Mouse (Mus musculus) embryonic facial prominence, embryonic 15.5 days (tissue): ENCODE measurements around the gene Smoc1. TPM values are rescaled to one million over a fixed set of nuclear protein-coding genes. Genes with fewer than 3 reads are reported as not detected.

Experiments
- ATAC-seq: fragments of 200-750 bp; cut with Nextera tagmentation; 2 replicates; pipeline ENCODE4 v1.8.0; 2017; ENCODE audit warnings: low read depth, moderate TSS enrichment; ENCODE audit not compliant: insufficient number of reproducible peaks, low FRiP score, low TSS enrichment
- H3K27ac ChIP-seq: fragments of 300-500 bp; sonication (generic); replicated peaks from 2 replicates; pipeline ENCODE4 v1.5.1; 2015; ENCODE audit warnings: mild to moderate bottlenecking, inconsistent platforms
- H3K27me3 ChIP-seq: fragments of 300-500 bp; sonication (generic); 2 replicates; pipeline ENCODE4 v1.6.1; 2015; ENCODE audit warnings: inconsistent platforms
- H3K36me3 ChIP-seq: fragments of 300-500 bp; sonication (generic); 2 replicates; pipeline ENCODE4 v1.6.1; 2015; ENCODE audit warnings: mild to moderate bottlenecking, inconsistent platforms
- H3K4me1 ChIP-seq: fragments of 300-500 bp; sonication (generic); 2 replicates; pipeline ENCODE4 v1.6.1; 2015; ENCODE audit warnings: inconsistent platforms
- H3K4me2 ChIP-seq: fragments of 300-500 bp; sonication (generic); replicated peaks from 2 replicates; pipeline ENCODE4 v1.6.1; 2015; ENCODE audit warnings: mild to moderate bottlenecking, inconsistent platforms
- H3K4me3 ChIP-seq: fragments of 300-500 bp; sonication (generic); replicated peaks from 2 replicates; pipeline ENCODE4 v1.5.1; 2015; ENCODE audit warnings: mild to moderate bottlenecking, inconsistent platforms
- H3K9ac ChIP-seq: fragments of 300-500 bp; sonication (generic); 2 replicates; pipeline ENCODE4 v1.6.1; 2015; ENCODE audit warnings: inconsistent platforms
- H3K9me3 ChIP-seq: fragments of 300-500 bp; sonication (generic); replicated peaks from 2 replicates; pipeline ENCODE4 v1.6.1; 2016; ENCODE audit warnings: inconsistent platforms
- WGBS: fragments of 180-500 bp; shearing (Covaris S2); methylation state at CpG from one replicate; pipeline ENCODE4 v1.1.7; 2015; 5-methylcytosine and 5-hydroxymethylcytosine counted together
- polyA plus RNA-seq: library from polyadenylated mRNA; unstranded; fragments of >200 nt; fragmentation: Nextera tagmentation; extraction: Ambion mirVana; gene quantifications from 2 replicates; pipeline ENCODE4 v1.2.1, GENCODE M21; 2015

Gene Smoc1
- polyA plus RNA-seq, 1 experiment from 2014 or later = 8.1 TPM

DNA sequence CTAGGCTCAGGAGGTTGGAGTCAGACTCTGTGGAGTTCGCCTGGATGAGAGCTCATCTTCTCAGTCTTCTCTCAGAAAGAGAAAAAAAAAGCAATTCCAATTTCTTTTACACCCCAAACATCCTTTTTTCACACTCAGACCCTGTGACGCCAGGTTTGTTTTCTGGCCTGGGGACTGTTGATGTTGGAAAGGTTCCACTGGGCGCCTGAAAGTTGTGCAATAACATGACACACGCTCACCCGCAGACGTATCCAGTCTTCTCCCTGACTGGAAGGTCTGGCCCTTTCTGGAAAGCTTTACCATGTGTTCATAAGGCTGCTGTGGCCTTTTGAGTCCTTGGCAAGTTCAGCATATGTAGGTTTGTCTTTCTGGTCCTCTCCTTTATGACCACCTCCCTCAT lies 129.1 kb downstream of the Smoc1 start:
- H3K4me2 ChIP-seq = no peak overlapping the region
- no peaks in the 10 kb centered on the region for H3K9me3 ChIP-seq
- ATAC-seq = no peak
- no peaks in the 10 kb centered on the region for H3K27me3 ChIP-seq
- WGBS = 71% methylated on average over 6 of the region's 6 CpGs
- no peaks in the 10 kb centered on the region for H3K36me3 ChIP-seq
- no peak overlapping the region for H3K9ac ChIP-seq
- no peak overlapping the region for H3K27ac ChIP-seq
- no peak overlapping the region for H3K4me3 ChIP-seq
- H3K4me1 ChIP-seq = no peaks in the 10 kb centered on the region

DNA sequence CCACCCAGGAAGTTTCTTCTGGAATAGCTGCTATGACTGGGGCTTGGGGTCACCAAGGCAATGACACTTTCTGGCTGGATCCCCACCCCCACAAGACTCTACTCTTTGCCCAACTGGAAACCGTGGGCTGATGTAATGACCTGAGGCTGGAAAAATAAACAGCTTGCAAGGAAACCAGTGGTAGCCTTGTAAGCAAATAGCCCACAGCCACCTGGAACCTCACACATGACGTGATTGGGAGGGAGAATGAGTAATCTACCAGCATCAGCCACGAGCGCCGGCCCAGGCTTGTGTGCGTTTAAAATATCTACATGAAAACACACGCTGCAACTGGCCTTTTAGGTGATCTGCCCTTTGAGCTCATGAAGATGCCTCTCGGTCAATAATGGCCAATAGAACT lies 130.2 kb downstream of the Smoc1 start:
- Histone ChIP-seq H3K4me2 (no peak overlapping the region), H3K36me3 (no peaks in the 10 kb centered on the region), H3K27ac (no peak overlapping the region), H3K9ac (no peak overlapping the region), H3K4me3 (no peak overlapping the region), H3K27me3 (no peaks in the 10 kb centered on the region), H3K4me1 (no peaks in the 10 kb centered on the region), H3K9me3 (no peaks in the 10 kb centered on the region)
- 76% methylated on average over 8 of the region's 8 CpGs for WGBS
- ATAC-seq = no peak

DNA sequence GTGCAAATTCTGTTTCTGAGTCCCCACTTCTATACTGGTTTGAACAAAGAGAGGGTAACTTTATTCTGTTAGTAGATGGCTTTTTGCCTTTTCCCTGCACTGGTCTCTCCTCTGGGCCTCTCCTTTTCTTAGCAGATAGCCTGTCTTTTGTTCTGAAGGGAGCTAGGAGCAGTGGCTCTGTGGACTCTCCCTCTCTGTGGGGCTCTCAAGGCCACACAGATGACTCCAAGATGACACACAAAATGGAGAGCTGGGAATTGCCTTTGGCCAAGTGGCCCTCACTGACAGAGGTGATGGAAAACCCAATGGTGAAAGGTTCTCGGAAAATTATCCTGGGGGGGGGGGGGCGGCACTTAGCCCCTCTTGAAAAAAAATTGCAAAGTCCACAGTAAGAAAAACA lies 133.3 kb downstream of the Smoc1 start:
- Histone ChIP-seq H3K27me3 (no peaks in the 10 kb centered on the region), H3K4me3 (no peak overlapping the region), H3K9ac (no peak overlapping the region), H3K4me1 (no peaks in the 10 kb centered on the region), H3K27ac (no peak overlapping the region), H3K9me3 (no peaks in the 10 kb centered on the region), H3K4me2 (no peak overlapping the region), H3K36me3 (no peaks in the 10 kb centered on the region)
- 85% methylated on average over 2 of the region's 2 CpGs for WGBS
- no peak for ATAC-seq

- Histone ChIP-seq H3K9me3 (no peaks in the 10 kb centered on the region), H3K4me3 (no peak overlapping the region), H3K27me3 (no peaks in the 10 kb centered on the region), H3K27ac (no peak overlapping the region), H3K9ac (no peak overlapping the region), H3K4me2 (no peak overlapping the region), H3K36me3 (no peaks in the 10 kb centered on the region), H3K4me1 (no peaks in the 10 kb centered on the region)
- 79% methylated on average over 3 of the region's 3 CpGs for WGBS
- no peak for ATAC-seq
These were observed 133.8 kb downstream of the Smoc1 start for GRCm38 (mm10) chr12:81160425-81160824.

DNA sequence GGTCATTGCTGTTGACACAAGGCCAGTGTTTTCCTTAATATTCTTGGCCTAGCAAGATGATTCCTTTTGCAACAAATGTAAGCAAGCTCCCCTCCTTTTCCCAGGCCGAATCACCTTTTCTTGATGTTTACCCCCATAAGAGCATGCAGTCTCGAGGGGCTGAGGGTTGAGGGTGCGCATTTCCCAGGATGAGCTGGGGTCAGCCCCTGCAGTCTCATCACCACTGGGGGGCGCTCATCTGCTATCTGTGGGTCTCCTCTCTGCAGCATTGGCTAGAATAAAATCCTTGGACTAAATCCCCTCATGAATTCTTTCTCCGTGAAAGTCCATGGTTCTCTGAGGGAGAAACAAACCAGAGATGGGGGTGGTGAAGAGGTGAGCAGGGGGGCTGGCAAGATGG lies 134.2 kb downstream of the Smoc1 start:
- no peak for ATAC-seq
- 66% methylated on average over 5 of the region's 5 CpGs for WGBS
- H3K27me3 ChIP-seq = no peaks in the 10 kb centered on the region

DNA sequence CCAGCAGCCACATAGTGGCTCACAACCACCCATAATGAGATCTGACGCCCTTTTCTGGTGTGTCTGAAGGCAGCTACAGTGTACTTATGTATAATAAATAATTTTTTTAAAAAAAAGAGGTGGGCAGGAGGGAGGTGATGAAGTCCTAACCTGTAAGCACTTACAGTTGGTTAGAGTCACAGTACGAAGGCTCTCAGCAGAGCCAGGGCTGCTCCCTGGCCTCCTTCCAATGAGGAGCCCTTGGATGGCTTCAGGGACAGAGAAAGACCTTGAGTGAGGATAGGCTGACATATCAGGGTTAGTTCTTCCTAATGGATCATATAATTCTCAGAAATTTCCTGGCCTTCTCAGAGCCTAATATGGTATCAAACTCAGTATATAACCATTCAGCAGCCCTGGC lies 134.7 kb downstream of the Smoc1 start:
- no peak for ATAC-seq
- Histone ChIP-seq H3K27ac (no peak overlapping the region), H3K4me2 (no peak overlapping the region), H3K4me1 (no peaks in the 10 kb centered on the region), H3K9ac (no peak overlapping the region), H3K36me3 (no peaks in the 10 kb centered on the region), H3K4me3 (no peak overlapping the region), H3K27me3 (no peaks in the 10 kb centered on the region), H3K9me3 (no peaks in the 10 kb centered on the region)
- WGBS = 84% methylated on average over 2 of the region's 2 CpGs

More for the DNA sequence above, 134.2 kb downstream of the Smoc1 start:
- H3K4me2 ChIP-seq = no peak overlapping the region
- H3K27ac ChIP-seq = no peak overlapping the region
- no peaks in the 10 kb centered on the region for H3K36me3 ChIP-seq
- H3K4me3 ChIP-seq = no peak overlapping the region
- no peaks in the 10 kb centered on the region for H3K4me1 ChIP-seq
- no peaks in the 10 kb centered on the region for H3K9me3 ChIP-seq
- H3K9ac ChIP-seq = no peak overlapping the region

- WGBS = 64% methylated on average over 3 of the region's 3 CpGs
These were observed 136.5 kb downstream of the Smoc1 start for GRCm38 (mm10) chr12:81163131-81163530.

DNA sequence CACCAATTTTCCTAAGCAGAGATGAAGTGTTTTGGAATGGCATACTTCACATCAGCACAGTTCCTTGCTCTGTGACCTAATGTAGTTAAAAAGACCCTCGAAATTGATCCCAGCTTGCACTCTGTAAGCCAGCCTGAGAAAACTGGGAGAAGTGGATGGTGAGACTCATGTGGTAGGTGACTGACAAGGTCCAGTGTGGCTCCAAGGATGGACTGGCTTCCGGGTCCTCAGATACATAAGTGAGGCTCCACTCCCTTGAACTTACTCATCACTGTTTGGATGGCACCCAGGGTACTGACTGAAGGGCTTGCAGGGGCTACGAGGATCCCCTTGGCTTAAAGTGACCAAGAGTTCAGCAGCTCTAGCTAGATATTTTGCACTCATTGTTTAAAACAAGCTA lies 137.0 kb downstream of the Smoc1 start:
- Histone ChIP-seq H3K9ac (no peak overlapping the region), H3K36me3 (no peaks in the 10 kb centered on the region), H3K27me3 (no peaks in the 10 kb centered on the region), H3K9me3 (no peaks in the 10 kb centered on the region), H3K4me3 (no peak overlapping the region), H3K4me2 (no peak overlapping the region), H3K27ac (no peak overlapping the region), H3K4me1 (no peaks in the 10 kb centered on the region)
- 86% methylated on average over 3 of the region's 3 CpGs for WGBS
- ATAC-seq = no peak

More at GRCm38 (mm10) chr12:81163131-81163530, 136.5 kb downstream of the Smoc1 start:
- H3K4me1 ChIP-seq = no peaks in the 10 kb centered on the region
- H3K4me3 ChIP-seq = no peak overlapping the region
- no peak overlapping the region for H3K4me2 ChIP-seq
- H3K36me3 ChIP-seq = no peaks in the 10 kb centered on the region
- no peak; the same call in 1 of the 2 replicates for ATAC-seq
- no peak overlapping the region for H3K9ac ChIP-seq
- H3K9me3 ChIP-seq = no peaks in the 10 kb centered on the region
- H3K27ac ChIP-seq = no peak overlapping the region
- no peaks in the 10 kb centered on the region for H3K27me3 ChIP-seq

DNA sequence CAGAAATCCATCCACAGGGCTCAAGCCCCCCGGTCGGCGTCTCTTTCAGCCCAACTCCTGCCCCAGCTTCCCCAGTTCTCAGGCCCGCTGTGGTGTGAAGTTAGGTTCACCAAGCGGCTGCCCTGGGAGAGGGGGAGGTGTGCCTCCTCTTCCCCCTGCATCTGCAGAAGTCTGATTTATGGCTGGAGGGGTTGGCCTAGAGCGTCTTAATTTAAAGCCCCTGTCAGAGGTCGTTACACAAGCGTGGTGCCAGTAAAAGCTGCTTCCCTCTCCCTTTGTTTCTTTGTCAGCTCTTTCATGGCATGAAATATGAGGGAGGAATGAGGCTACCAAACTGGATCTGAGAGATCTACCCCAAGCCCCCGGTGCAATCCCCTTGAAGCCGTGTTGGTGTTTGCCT lies 139.5 kb downstream of the Smoc1 start:
- ATAC-seq = no peak
- Histone ChIP-seq H3K9ac (no peak overlapping the region), H3K36me3 (no peaks in the 10 kb centered on the region), H3K9me3 (no peaks in the 10 kb centered on the region), H3K4me2 (no peak overlapping the region), H3K4me3 (no peak overlapping the region), H3K27ac (no peak overlapping the region), H3K4me1 (no peaks in the 10 kb centered on the region), H3K27me3 (no peaks in the 10 kb centered on the region)
- 41% methylated on average over 10 of the region's 10 CpGs for WGBS

DNA sequence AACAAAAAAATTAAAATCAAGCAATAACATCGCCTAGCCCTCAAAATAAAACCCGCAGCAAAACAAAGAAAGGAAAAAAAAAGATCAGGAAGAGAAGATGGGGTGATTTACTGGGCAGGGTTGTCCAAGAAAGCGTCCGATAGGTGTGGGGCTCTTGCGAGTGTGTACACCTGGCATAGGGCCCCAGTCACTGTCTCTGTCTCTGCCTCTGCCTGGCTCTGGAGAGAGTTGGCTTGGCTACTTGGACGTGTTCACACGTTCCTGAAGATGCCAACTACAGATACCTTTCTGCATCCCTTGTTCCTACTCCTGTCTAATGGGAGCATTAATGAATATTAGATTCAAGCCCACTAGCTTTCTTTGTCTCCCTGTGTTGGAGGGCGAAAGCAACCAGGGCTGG lies 140.0 kb downstream of the Smoc1 start:
- Histone ChIP-seq H3K4me1 (no peaks in the 10 kb centered on the region), H3K27me3 (no peaks in the 10 kb centered on the region), H3K9ac (no peak overlapping the region), H3K36me3 (no peaks in the 10 kb centered on the region), H3K27ac (no peak overlapping the region), H3K9me3 (no peaks in the 10 kb centered on the region), H3K4me2 (no peak overlapping the region), H3K4me3 (no peak overlapping the region)
- 85% methylated on average over 8 of the region's 8 CpGs for WGBS
- no peak for ATAC-seq

- no peak for ATAC-seq
- Histone ChIP-seq H3K27me3 (no peaks in the 10 kb centered on the region), H3K4me3 (no peak overlapping the region), H3K27ac (no peak overlapping the region), H3K9me3 (no peaks in the 10 kb centered on the region), H3K4me2 (no peak overlapping the region), H3K4me1 (no peaks in the 10 kb centered on the region), H3K9ac (no peak overlapping the region), H3K36me3 (no peaks in the 10 kb centered on the region)
- WGBS = 84% methylated on average over 9 of the region's 9 CpGs
These were observed 140.5 kb downstream of the Smoc1 start for GRCm38 (mm10) chr12:81167142-81167541.

DNA sequence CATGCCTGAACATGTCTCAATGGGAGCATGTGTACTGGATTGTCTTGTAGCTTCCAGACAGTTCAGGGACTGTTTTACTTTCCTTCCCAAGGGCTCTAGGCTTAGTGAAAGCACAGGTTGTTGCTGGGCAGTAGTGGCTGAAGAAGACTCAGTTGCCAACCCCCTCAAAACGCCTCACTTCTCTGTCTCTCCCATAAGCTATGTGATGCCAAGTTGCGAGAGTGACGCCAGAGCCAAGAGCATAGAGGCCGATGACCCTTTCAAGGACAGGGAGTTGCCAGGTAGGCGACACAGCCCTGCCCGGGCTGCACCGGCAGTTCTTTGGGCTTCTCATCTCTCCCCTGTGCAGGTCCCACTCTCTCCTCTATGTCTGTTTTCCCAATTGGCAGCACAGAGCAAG lies 141.4 kb downstream of the Smoc1 start:
- ATAC-seq = no peak
- H3K27ac ChIP-seq = no peak overlapping the region
- no peak overlapping the region for H3K9ac ChIP-seq
- no peaks in the 10 kb centered on the region for H3K4me1 ChIP-seq
- no peak overlapping the region for H3K4me3 ChIP-seq
- WGBS = 92% methylated on average over 7 of the region's 7 CpGs
- no peaks in the 10 kb centered on the region for H3K9me3 ChIP-seq
- no peaks in the 10 kb centered on the region for H3K36me3 ChIP-seq
- no peaks in the 10 kb centered on the region for H3K27me3 ChIP-seq
- H3K4me2 ChIP-seq = no peak overlapping the region
